Mouse (Mus musculus): ENCODE data around the gene Thtpa. TPM values are rescaled to one million over a fixed set of nuclear protein-coding genes. Genes with fewer than 3 reads are reported as not detected.

Gene Thtpa
- 2.0 and 2.5 TPM in 2 replicates for polyA plus RNA-seq (2012)

GRCm38 (mm10) chr14:55094704-55095231 lies at the start of gene Thtpa:
Gene Thtpa, plus strand, starts transcription at chr14:55094784.

GRCm38 (mm10) chr14:55092011-55092577 lies 2.5 kb upstream of the Thtpa start, which contains the start of gene Zfhx2:
Gene Zfhx2, minus strand, starts transcription at chr14:55092324.

GRCm38 (mm10) chr14:55105836-55106809 lies 11.5 kb downstream of the Thtpa start, which contains the start of gene Ap1g2:
Gene Ap1g2, minus strand, starts transcription at chr14:55106593.

GRCm38 (mm10) chr14:55116425-55117200 lies 22.0 kb downstream of the Thtpa start, which contains the start of gene Jph4:
Gene Jph4, minus strand, starts transcription at chr14:55116935.

Other genes with a start within 250 kb of the Thtpa start
- 2.0 and 2.2 TPM in 2 replicates for gene Homez, start 223.8 kb upstream of the Thtpa start, polyA plus RNA-seq (2012)
- 8.8 and 12.7 TPM in 2 replicates for gene Ppp1r3e, start 217.2 kb upstream of the Thtpa start, polyA plus RNA-seq (2012)
- 25.6 and 34.5 TPM in 2 replicates for gene Bcl2l2, start 211.4 kb upstream of the Thtpa start, polyA plus RNA-seq (2012)
- gene Gm20521, start 211.3 kb upstream of the Thtpa start, polyA plus RNA-seq (2012), result 0.82 and 5.2 TPM in 2 replicates
- gene Pabpn1, start 202.3 kb upstream of the Thtpa start, polyA plus RNA-seq (2012), result 282 and 412 TPM in 2 replicates
- gene Slc22a17, start 181.7 kb upstream of the Thtpa start, polyA plus RNA-seq (2012), result 6.5 and 12.9 TPM in 2 replicates
- 0.08 TPM in 1 of 2 replicates, not detected in the other for gene Efs, start 168.7 kb upstream of the Thtpa start, polyA plus RNA-seq (2012)
- not detected in 2 replicates for gene Il25, start 162.1 kb upstream of the Thtpa start, polyA plus RNA-seq (2012)
- not detected in 2 replicates for gene Cmtm5, start 158.5 kb upstream of the Thtpa start, polyA plus RNA-seq (2012)
- not detected in 2 replicates for gene Myh6, start 127.9 kb upstream of the Thtpa start, polyA plus RNA-seq (2012)
- gene Gm17428, start 117.9 kb upstream of the Thtpa start, polyA plus RNA-seq (2012), result not detected in 2 replicates
- not detected in 2 replicates for gene Myh7, start 100.2 kb upstream of the Thtpa start, polyA plus RNA-seq (2012)
- 41.1 and 54.2 TPM in 2 replicates for gene Ngdn, start 79.3 kb upstream of the Thtpa start, polyA plus RNA-seq (2012)
- gene Zfhx2, start 2.5 kb upstream of the Thtpa start, polyA plus RNA-seq (2012), result 7.3 and 10.8 TPM in 2 replicates
- 19.5 and 24.1 TPM in 2 replicates for gene Ap1g2, start 11.8 kb downstream of the Thtpa start, polyA plus RNA-seq (2012)
- 0.10 and 0.16 TPM in 2 replicates for gene Jph4, start 22.2 kb downstream of the Thtpa start, polyA plus RNA-seq (2012)
- gene Dhrs2, start 127.2 kb downstream of the Thtpa start, polyA plus RNA-seq (2012), result not detected in 2 replicates

Measured in megakaryocyte-erythroid progenitor cell, adult 5 weeks (primary cell).